Mouse (Mus musculus): Measurements from ENCODE around the gene Olfr1441.

GRCm38 (mm10) chr19:12467436-12467835, 50.2 kb downstream of the Olfr1441 start:
- TF ChIP-seq MAX (IDR thresholded peaks at IDR 0.05) (no peak), CTCF (IDR thresholded peaks at IDR 0.05; ENCODE audit: control insufficient read depth, insufficient read depth, insufficient read length) (no peak), CEBPB (IDR thresholded peaks at IDR 0.05; ENCODE audit: low read depth) (no peak)
